Mouse (Mus musculus) stomach, embryonic 14.5 days (tissue): Measurements from ENCODE around the gene Camk2g. TPM values are rescaled to one million over a fixed set of nuclear protein-coding genes. Genes with fewer than 3 reads are reported as not detected.

Experiments
- ATAC-seq: fragments of 200-750 bp; cut with Nextera tagmentation; 2 replicates; pipeline ENCODE4 v1.8.0; 2017; ENCODE audit warnings: low read depth, moderate TSS enrichment; ENCODE audit not compliant: insufficient number of reproducible peaks, insufficient read depth, low FRiP score
- H3K27ac ChIP-seq: fragments of 300-500 bp; sonication (generic); 2 replicates; pipeline ENCODE4 v1.5.1; 2014; ENCODE audit warnings: mild to moderate bottlenecking, low read length, moderate library complexity, mixed read lengths
- H3K27me3 ChIP-seq: fragments of 300-500 bp; sonication (generic); 2 replicates; pipeline ENCODE4 v1.6.1; 2014; ENCODE audit warnings: low read length, control low read depth, mixed read lengths; ENCODE audit not compliant: control insufficient read depth, insufficient read depth
- H3K36me3 ChIP-seq: fragments of 300-500 bp; sonication (generic); 2 replicates; pipeline ENCODE4 v1.6.1; 2014; ENCODE audit warnings: mild to moderate bottlenecking, control low read depth, low read length, moderate library complexity, mixed read lengths; ENCODE audit not compliant: control insufficient read depth, insufficient read depth
- H3K4me1 ChIP-seq: fragments of 300-500 bp; sonication (generic); 2 replicates; pipeline ENCODE4 v1.6.1; 2014; ENCODE audit warnings: low read length, control low read depth, mixed read lengths; ENCODE audit not compliant: control insufficient read depth, insufficient read depth
- H3K4me2 ChIP-seq: fragments of 300-500 bp; sonication (generic); replicated peaks from 2 replicates; pipeline ENCODE4 v1.6.1; 2014; ENCODE audit warnings: low read depth, low read length, control low read depth
- H3K4me3 ChIP-seq: fragments of 300-500 bp; sonication (generic); 2 replicates; pipeline ENCODE4 v1.5.1; 2014; ENCODE audit warnings: low read depth, low read length, control low read depth
- H3K9ac ChIP-seq: fragments of 300-500 bp; sonication (generic); replicated peaks from 2 replicates; pipeline ENCODE4 v1.6.1; 2014; ENCODE audit warnings: low read depth, mild to moderate bottlenecking, control low read depth, low read length, moderate library complexity, mixed read lengths
- H3K9me3 ChIP-seq: fragments of 300-500 bp; sonication (generic); 2 replicates; pipeline ENCODE4 v1.6.1; 2016; ENCODE audit warnings: low read depth, low read length, control low read depth; ENCODE audit not compliant: control insufficient read depth
- WGBS: fragments of 180-500 bp; shearing (Covaris S2); extraction: QIAGEN DNeasy Blood & Tissue Kit; methylation state at CpG from one replicate; pipeline ENCODE4 v1.1.7; 2014; 5-methylcytosine and 5-hydroxymethylcytosine counted together
- polyA plus RNA-seq: library from polyadenylated mRNA; unstranded; fragments of >200 nt; fragmentation: Nextera tagmentation; extraction: Ambion mirVana; gene quantifications from 2 replicates; pipeline ENCODE4 v1.2.1, GENCODE M21; 2014

Gene Camk2g
- polyA plus RNA-seq: 46.6 and 53.6 TPM in 2 replicates

DNA sequence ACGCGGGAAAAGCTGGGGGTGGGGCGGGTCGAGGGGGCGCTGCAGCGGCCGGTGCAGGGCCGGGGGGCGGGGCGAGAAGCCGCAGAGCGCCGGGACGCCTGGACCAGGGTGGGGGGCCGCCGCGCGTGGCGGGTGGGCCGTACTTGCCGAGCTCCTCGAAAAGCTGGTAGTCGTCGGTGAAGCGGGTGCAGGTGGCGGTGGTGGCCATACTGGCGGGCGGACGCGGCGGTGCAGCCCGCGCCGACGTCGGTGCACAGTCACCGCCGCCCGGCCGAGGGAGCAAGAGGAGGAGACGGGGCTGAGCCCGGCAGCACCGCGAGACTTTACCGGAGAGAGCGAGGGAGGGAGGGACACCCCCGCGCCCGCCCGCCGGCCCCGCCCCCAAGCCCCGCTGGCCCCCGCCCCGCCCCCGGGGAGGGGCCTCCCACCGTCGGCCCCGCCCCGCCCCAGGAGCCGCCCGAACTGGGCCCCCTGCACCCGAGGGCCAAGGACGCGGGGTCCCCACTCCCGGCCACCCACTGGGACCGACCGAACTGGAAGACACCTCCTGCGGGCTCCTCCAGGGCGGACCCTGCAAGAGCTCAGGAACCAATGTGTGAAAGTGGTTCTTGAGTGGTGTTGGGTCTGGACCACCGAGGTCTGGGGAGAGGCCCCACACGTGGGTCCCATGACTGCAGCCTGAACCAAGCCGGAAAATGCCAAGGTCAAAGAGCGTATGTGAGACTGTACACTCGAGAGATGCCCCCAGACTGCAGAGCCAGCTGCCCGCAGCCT, at the start of gene Camk2g:
Gene Camk2g, minus strand, starts transcription at position 331 of the 774 bp plus-strand sequence.
- Histone ChIP-seq H3K9me3 (no peaks in the 10 kb centered on the region), H3K4me2 (peak within 1 kb of the TSS; percentile 94), H3K4me1 (peaks cover 13% of the 10 kb centered on the region), H3K27me3 (no peaks in the 10 kb centered on the region), H3K36me3 (peaks cover 20% of the 10 kb centered on the region), H3K9ac (peak within 1 kb of the TSS; percentile 73), H3K4me3 (peak within 1 kb of the TSS; percentile 85), H3K27ac (peak within 1 kb of the TSS; percentile 58; the same call in 1 of the 2 replicates)
- ATAC-seq: peak; percentile 90
- WGBS: under 1% methylated on average over 43 of the region's 76 CpGs

DNA sequence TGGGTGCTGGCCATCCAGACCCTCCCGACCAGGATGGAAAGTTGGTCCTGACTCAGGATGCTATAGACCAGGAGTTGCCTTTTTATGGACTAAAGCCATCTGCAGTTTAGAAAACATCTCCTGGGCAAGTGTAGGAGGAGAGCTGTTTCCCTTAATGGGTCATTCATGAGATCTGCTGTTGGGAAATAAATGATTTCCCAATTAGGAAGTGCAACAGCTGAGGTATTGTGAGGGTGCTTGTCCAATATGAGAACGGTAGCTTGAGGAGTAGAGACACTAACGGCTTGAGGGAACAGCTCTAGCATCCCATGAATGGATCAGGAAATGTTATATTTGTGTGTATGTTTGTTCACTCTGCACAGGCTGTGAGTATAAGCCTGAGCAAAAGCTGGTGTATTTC, 48.7 kb upstream of the Camk2g start:
- ATAC-seq: no peak
- Histone ChIP-seq H3K27ac (no peak overlapping the region), H3K9me3 (no peaks in the 10 kb centered on the region), H3K4me1 (no peaks in the 10 kb centered on the region), H3K27me3 (no peaks in the 10 kb centered on the region), H3K9ac (no peak overlapping the region), H3K4me3 (no peak overlapping the region), H3K36me3 (no peaks in the 10 kb centered on the region), H3K4me2 (no peak overlapping the region)
- 77% methylated on average over 3 of the region's 3 CpGs for WGBS

DNA sequence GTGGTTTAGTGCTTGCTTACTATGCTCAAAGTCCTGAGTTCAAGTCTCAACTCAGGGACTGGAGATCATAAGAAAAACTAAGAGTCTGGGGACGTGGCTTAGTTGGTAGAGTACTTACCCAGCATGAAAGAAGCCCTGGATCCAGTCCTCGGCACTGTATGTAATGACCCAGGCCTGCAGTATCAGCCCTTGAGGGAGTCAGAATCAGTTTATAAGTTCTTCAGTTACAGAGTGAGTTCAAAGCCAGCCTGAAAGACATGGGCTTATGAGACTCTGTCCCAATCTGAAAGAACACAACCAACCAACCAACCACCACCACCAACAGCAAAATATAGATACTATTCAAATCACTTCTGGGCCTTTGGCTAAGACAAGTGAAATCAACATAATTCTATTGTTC, 47.6 kb upstream of the Camk2g start:
- H3K4me2 ChIP-seq: no peak overlapping the region
- no peaks in the 10 kb centered on the region for H3K27me3 ChIP-seq
- no peak overlapping the region for H3K9ac ChIP-seq
- 0 out of 2 replicates have a peak, but pooled peaks cover 4% of the 10 kb centered on the region for H3K4me1 ChIP-seq
- WGBS: 91% methylated on average over 2 of the region's 2 CpGs
- no peaks in the 10 kb centered on the region for H3K9me3 ChIP-seq
- no peak for ATAC-seq
- H3K36me3 ChIP-seq: no peaks in the 10 kb centered on the region
- H3K27ac ChIP-seq: no peak overlapping the region
- H3K4me3 ChIP-seq: no peak overlapping the region

DNA sequence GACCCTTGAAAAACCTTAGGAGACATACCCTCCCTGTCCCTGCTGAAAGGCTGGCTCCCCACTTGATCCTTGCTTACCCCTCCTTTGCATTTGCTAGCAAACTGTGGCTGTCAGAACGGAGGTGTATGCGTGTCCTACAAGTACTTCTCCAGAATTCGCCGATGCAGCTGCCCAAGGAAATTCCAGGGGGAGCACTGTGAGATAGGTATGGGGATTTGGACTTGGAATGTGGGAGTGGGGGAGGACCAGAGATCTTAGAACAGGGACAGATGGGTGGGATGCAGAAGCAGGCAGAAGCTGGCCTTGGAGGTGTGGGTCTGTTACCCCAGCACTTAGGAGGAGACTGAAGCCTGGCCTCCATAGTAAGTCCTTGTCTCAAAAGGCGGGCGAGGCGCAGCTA, 43.8 kb upstream of the Camk2g start:
- no peak overlapping the region for H3K4me3 ChIP-seq
- ATAC-seq: no peak
- H3K9ac ChIP-seq: no peak overlapping the region
- no peak overlapping the region for H3K4me2 ChIP-seq
- no peaks in the 10 kb centered on the region for H3K9me3 ChIP-seq
- WGBS: 72% methylated on average over 7 of the region's 7 CpGs
- no peaks in the 10 kb centered on the region for H3K36me3 ChIP-seq
- no peaks in the 10 kb centered on the region for H3K27me3 ChIP-seq
- 0 out of 2 replicates have a peak, but pooled peaks cover 4% of the 10 kb centered on the region for H3K4me1 ChIP-seq
- H3K27ac ChIP-seq: no peak overlapping the region

DNA sequence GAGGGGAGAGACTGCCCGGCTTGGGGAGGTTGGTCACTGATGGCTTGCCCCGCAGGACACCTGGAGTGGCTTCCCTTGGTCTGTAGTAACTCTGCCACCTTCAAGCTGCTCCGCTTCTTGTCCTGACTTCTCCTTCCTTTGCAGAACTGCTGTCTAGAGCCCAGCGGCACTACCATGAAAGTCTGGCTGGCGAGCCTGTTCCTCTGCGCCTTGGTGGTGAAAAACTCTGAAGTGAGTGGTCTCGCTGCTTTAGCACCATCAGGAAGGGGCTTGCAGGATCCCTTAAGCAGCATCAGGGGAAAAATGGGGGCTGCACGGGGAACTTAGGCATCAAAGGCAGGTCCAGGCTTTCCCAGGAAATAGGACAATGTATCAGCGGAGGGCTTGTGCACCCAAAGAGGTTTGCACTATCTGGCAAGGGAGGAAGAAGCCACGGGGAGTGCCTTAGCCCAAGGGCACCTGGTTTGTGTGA, 43.1 kb upstream of the Camk2g start:
- WGBS: 6% methylated on average over 10 of the region's 10 CpGs
- H3K9ac ChIP-seq: peak overlapping the region; percentile 46
- H3K27ac ChIP-seq: no peak overlapping the region
- H3K36me3 ChIP-seq: no peaks in the 10 kb centered on the region
- peak overlapping the region; percentile 40 for H3K4me3 ChIP-seq
- H3K4me1 ChIP-seq: 0 out of 2 replicates have a peak, but pooled peaks cover 4% of the 10 kb centered on the region
- peak; percentile 15; the same call in 1 of the 2 replicates for ATAC-seq
- no peaks in the 10 kb centered on the region for H3K9me3 ChIP-seq
- H3K4me2 ChIP-seq: peak overlapping the region; percentile 95
- H3K27me3 ChIP-seq: no peaks in the 10 kb centered on the region

DNA sequence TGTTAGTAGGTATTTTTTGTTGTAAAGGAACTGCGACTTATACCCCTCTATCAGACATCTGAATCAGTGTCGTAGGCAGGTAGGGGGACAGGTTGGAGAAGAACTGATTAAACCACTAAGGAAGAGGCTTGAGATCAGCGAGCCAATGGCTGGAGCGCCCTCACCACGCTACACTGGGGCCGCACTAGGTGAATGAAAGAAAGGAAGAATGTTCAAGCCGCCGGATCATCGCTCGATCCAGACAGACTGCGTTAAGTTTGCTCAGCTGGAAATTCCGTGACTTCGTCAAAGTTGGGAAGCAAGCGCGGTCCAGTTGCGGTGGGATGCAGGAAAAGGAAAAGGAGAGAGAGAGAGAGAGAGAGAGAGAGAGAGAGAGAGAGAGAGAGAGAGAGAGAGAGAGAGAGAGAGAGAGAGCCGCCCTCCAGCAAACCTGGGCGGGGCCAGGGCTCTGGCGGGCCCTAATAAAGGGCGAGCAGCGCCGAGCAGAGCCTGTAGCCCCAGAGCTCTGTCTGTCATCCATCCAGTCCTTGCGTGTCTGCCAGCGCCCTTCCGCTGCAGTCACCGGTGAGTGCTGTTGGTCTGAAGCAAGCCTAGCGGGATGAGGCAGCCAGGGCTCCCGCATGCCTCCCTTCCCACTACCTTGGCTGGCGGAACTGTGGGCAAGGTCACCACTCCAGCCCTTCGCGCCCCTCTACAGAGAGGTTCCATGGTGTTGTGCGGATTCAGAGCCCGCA, 42.5 kb upstream of the Camk2g start, which contains the start of gene Plau:
Gene Plau, plus strand, starts transcription at position 490 of the 734 bp plus-strand sequence.
- Histone ChIP-seq H3K9ac (peak within 1 kb of the TSS; percentile 46), H3K36me3 (no peaks in the 10 kb centered on the region), H3K4me3 (peak within 1 kb of the TSS; percentile 40), H3K4me1 (peaks cover 6% of the 10 kb centered on the region; the same call in 1 of the 2 replicates), H3K9me3 (no peaks in the 10 kb centered on the region), H3K27ac (no peak within 1 kb of the TSS), H3K27me3 (no peaks in the 10 kb centered on the region), H3K4me2 (peak within 1 kb of the TSS; percentile 95)
- WGBS: 1% methylated on average over 31 of the region's 33 CpGs
- ATAC-seq: peak; percentile 87

DNA sequence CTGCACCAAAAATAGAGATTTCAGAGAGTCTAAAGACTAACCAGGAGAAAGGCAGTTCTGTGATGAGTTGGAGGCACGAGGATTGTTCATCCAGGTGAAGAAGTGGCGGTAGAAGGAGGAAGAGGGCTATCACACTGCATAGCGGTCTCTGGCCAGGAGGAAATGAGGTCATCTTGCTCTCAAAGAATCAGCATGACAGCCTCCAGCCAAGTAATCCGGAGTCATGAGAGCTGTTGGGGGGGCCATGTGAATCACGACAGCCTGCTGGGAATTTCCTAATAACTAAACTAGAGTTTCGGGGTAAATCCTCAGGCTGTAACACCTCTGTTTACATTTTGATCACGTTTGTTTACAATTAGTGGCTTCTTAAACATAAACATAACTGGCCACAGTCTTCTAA, 40.2 kb upstream of the Camk2g start:
- ATAC-seq: no peak
- WGBS: 36% methylated on average over 7 of the region's 7 CpGs
- Histone ChIP-seq H3K4me3 (no peak overlapping the region), H3K36me3 (no peaks in the 10 kb centered on the region), H3K4me1 (peaks cover 8% of the 10 kb centered on the region; the same call in 1 of the 2 replicates), H3K27ac (no peak overlapping the region), H3K9me3 (no peaks in the 10 kb centered on the region), H3K4me2 (no peak overlapping the region), H3K9ac (no peak overlapping the region), H3K27me3 (no peaks in the 10 kb centered on the region)

DNA sequence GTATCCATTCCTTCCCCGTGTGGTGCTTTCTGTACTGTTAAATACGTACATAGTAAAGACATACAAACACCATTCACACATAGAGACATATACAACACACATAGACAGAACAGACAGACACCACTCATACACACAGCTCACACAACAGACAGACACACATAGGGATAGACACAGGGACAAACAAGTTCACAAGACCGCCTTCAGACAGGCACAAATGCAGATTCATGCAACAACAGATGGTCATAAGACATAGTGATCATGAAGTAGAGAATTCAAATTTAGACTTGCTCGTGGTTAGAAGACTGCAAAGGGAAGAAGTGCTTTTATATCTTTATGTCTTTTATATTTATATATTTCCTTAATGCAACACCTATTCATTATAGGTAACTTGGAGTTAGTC, 39.6 kb upstream of the Camk2g start:
- no peak overlapping the region for H3K9ac ChIP-seq
- H3K4me1 ChIP-seq: peaks cover 8% of the 10 kb centered on the region; the same call in 1 of the 2 replicates
- H3K4me2 ChIP-seq: no peak overlapping the region
- no peaks in the 10 kb centered on the region for H3K36me3 ChIP-seq
- 81% methylated on average over 4 of the region's 4 CpGs for WGBS
- H3K4me3 ChIP-seq: no peak overlapping the region
- no peaks in the 10 kb centered on the region for H3K9me3 ChIP-seq
- no peaks in the 10 kb centered on the region for H3K27me3 ChIP-seq
- H3K27ac ChIP-seq: no peak overlapping the region
- ATAC-seq: no peak
